Mouse (Mus musculus): Measurements from ENCODE around the gene Alox12. TPM values are rescaled to one million over a fixed set of nuclear protein-coding genes. Genes with fewer than 3 reads are reported as not detected.

Alox12 gene
- total RNA-seq, 2 experiments from 2014 or later = 0.13 to 0.27 TPM

DNA sequence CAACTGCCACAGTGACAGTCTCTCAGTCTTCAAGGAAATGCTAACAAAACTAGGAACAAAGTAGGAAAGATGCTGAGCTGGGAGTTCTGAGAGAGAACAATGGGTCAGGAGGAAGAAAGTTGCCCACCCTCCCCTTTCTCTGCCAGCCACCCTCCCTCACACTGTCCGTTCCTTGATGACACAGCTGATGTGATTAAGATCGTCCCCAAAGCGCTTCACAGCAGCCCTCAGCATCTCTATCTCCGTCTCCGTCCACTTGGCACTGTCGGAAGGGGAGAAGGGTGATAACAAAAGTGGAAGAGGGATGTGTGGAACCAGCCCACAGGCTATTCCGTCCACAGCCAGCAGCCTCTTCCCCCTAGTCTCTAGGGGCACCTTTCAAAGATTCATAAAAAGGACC lies 18.4 kb downstream of the Alox12 start:
- no peak for DNase-seq (ENCODE audit: low spot score in 2 of 2)
- Histone ChIP-seq H3K4me3 (peak overlapping the region; percentile 67), H3K27ac (peak overlapping the region; percentile 95)
- TF ChIP-seq CTCF (conservative IDR thresholded peaks at IDR 0.05) = no peak

DNA sequence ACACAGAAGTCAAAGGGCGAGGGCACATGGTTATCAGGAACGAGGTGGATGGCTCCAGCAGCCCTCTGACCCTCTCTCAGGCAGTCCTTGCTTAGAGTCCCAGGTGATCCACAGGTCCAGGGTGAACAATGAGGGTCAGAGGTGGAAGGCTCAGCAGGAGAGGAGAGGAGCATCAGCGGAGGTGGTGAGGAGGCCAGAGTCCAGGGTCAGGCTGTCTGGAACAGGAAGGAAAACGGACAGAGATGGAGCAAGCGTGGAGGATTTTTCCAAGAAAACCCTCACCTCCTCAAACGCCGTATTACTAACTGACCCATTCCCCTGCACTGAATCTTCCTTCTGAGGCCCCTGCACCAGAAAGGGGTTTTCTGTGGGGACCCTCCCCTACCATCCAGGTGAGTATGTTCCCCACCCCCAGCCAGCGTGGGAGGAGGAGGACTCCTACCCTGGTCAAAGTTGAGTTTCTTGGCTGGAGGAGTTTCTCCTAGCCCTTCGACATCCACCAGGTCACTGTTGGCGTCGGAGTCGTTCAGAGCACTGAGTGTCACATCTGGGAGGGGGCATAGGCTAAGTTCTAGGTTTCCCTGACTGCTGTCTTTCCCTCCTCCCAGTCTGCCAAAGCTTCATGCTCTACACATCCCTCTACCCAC lies 19.8 kb downstream of the Alox12 start:
- Histone ChIP-seq H3K4me3 (no peak overlapping the region), H3K27ac (0 out of 2 replicates have a peak overlapping the region, but pooled peaks have one; percentile 2)
- no peak for TF ChIP-seq CTCF (conservative IDR thresholded peaks at IDR 0.05)
- no peak for DNase-seq (ENCODE audit: low spot score in 2 of 2)

DNA sequence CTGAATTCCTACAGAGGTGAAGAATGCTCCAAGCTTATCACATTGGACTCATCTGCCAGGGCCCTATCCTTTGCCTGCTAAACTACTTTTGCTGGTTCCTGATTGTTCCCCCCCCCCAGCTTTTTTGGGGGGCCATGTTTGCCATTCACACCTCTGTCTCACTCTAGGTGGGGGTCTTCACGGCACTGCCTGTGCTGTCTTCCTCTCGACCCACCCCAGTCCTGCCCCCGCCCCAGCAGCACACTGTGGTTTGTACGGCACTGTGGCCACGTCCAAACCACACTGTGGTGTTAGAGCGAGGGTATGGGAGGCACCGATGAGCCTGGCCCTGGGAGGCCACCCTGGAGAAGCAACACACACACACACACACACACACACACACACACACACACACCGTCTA lies 20.7 kb downstream of the Alox12 start:
- H3K27ac ChIP-seq = no peak overlapping the region
- no peak overlapping the region for H3K4me3 ChIP-seq
- no peak for TF ChIP-seq CTCF (conservative IDR thresholded peaks at IDR 0.05)

DNA sequence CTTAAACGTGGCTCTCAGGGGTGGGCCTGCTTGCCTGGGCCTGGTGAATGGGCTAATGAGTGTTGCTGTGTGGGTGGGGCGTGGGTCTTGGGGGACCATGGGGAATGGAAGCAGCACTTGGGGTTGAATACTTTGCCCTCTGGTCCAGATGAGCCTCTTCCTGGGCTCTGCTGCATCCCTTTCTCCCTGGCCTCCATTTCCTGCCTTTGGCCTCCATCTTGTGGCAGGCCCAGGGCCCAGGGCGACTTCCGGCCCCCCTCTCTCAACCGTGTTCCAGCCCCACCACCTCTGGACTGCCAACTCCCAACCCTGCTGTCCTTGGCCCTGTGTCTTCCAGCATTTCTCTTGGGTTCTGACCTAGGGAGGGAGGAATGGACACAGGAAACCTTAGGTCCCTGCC lies 21.1 kb downstream of the Alox12 start:
- Histone ChIP-seq H3K27ac (peak overlapping the region; percentile 48; the same call in 1 of the 2 replicates), H3K4me3 (no peak overlapping the region; the same call in 1 of the 2 replicates)
- no peak for DNase-seq (ENCODE audit: low spot score in 2 of 2)
- TF ChIP-seq CTCF (conservative IDR thresholded peaks at IDR 0.05) = no peak

More for the DNA sequence above, 20.7 kb downstream of the Alox12 start:
- no peak for DNase-seq (ENCODE audit: low spot score in 2 of 2)

DNA sequence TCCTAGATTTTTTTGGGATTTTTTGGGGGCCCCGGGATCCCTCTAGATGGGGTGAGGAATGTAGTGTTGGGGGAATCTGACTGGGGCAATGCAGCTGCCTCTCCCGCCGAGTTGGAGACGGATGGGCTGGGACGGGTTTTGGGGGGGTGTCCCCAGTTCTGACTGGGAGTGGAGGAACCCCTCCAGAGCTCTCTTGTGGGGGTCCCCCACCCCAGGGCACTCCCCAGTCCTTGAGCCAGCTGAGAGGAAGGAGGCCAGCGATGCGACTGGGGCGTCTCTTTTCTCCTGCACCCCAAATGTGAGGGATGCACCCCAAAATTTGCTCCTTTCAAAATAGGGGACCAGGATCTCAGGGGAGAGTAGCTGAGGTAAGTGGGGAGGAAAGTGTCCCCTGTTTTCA lies 22.1 kb downstream of the Alox12 start:
- TF ChIP-seq CTCF (conservative IDR thresholded peaks at IDR 0.05) = no peak
- no peak for DNase-seq (ENCODE audit: low spot score in 2 of 2)
- peak overlapping the region; percentile 76 for H3K4me3 ChIP-seq
- H3K27ac ChIP-seq = peak overlapping the region; percentile 92

DNA sequence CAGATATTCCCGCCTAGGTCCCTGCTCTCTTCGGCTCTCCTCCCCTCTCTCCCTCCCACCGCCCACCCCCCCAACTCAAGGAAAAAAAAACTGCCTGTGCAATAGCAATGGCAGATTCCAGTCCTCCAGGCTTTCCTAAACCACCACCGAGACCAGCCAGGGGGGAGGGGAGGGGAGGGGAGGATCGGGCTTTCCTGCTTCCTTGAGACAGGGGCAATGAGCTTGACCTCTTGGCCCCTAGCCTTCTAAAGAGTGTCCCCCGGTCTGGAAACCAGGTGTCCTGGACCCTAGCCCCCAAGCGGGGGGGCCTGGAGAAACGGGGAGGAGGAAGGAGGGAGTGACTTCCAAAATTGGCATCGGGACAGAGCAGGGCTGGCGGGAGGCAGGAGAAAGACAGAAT lies 22.6 kb downstream of the Alox12 start:
- TF ChIP-seq CTCF (conservative IDR thresholded peaks at IDR 0.05) = no peak
- DNase-seq (ENCODE audit: low spot score in 2 of 2) = no peak
- Histone ChIP-seq H3K4me3 (peak overlapping the region; percentile 76), H3K27ac (peak overlapping the region; percentile 92)

DNA sequence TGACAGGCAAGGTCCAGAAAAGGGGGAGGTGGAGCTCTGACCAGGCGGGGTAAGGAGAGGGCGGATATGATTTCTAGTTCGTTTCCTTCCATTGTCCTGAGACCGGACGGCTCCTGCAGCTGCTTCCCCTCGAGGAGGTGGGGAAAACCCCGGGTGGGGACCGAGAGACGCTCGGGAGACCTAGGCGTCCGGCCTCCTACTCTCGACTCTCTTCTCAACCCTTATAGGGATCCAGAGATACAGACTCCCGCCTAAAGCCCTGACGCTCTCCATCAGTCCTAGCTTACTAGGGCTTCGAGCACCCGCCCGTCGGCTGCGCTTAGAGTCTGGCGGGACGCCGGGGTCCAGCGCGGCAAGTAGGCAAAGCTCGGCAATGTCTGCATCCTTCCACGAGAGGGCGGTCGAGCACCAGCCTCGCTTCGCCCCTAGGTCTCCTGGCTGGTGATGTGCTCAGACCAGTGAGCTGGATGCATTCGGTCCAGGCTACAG lies 24.9 kb downstream of the Alox12 start:
- TF ChIP-seq CTCF (conservative IDR thresholded peaks at IDR 0.05) = peak; percentile 100
- peak overlapping the region; percentile 76 for H3K27ac ChIP-seq
- H3K4me3 ChIP-seq = peak overlapping the region; percentile 48
- peak; percentile 71 to 78 for DNase-seq (ENCODE audit: low spot score in 2 of 2)

DNA sequence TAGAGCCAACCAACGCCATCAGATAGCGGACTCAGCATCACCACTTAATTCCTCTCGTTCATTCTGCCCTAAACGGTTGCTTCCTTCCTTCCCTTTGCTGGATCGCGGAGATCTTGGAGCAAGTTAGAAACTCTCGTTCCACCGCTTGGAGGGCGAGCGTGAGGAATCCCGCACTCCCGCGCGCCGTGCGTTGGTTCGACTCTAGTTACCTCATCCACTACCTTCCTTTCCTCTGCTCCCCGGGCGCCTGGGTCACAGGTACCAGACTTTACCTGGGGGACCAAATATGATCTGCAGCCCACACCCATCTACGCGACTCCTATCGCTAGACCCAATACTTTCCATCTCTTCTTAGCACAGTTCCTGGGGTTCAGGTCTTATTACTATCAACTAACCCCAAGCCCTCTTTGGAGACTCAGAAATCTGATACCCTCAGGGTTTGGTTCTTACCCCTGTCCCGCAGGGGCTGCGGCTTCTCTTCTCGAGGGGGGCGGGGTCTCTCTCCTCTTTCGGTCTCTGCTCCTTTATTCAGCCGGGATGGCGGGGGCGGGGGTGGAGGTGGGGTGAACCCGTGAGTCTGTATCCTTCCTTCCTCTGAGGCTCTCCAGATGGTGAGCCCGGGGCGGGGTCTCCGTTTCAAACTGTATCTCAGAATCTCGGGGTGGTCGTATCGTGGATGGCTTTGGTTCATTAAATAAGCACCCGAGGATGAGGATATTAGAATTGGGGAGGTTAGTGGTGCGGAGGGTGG lies 25.7 kb downstream of the Alox12 start, which contains the start of gene Bcl6b:
Gene Bcl6b, minus strand, starts transcription at position 539 of the 751 bp plus-strand sequence.
- no peak for TF ChIP-seq CTCF (conservative IDR thresholded peaks at IDR 0.05)
- Histone ChIP-seq H3K27ac (peak within 1 kb of the TSS; percentile 76), H3K4me3 (peak within 1 kb of the TSS; percentile 48)
- DNase-seq (ENCODE audit: low spot score in 2 of 2) = no peak

DNA sequence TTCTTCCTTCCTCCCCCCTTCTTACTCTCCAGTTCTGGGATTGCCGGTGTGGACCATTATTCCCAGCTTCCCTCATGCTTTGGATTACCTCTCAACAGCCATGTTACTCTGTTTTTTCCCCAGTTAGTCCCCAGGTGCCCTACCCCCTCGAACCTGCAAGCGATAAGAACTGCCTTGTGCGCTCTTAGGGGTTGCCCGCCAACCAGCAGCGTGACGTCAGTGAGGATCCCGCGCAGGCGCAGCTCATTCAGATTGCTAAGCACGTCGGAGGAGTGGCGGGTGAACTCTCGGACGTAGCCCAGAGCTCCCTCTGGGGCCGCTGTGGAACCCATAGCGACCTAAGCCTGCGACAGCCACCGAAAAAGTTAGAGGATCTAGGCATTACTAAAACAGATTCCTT lies 26.3 kb downstream of the Alox12 start:
- H3K27ac ChIP-seq = peak overlapping the region; percentile 56

DNA sequence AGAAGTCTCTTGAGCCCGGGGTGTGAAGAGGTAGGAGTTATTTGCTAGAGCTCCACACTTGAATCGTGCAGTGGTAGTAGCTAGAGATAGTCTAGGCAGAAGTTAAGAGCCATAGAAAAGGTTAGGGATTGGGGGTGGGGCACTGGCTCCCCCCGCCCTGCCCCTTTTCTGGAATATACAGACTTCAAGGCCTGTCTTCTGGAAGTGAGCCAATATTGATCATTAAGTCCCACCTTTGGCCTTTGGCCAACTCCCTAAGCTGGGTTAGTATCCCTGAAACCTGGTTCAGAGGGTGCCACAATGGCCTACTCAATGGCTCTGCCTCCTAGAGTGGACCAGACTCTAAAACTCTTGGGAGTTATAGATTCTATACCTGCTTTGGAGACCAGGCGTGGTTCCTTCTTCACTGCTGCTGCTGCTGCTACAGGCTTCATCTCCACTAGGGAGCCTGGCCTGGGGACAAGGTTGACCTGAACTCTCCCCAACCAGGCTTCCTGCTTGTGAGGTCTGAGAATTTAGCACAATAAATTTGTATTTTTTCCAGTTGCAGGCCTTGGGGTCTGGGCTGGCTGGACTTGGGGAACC lies 27.4 kb downstream of the Alox12 start:
- Histone ChIP-seq H3K27ac (no peak overlapping the region), H3K4me3 (no peak overlapping the region)
- DNase-seq (ENCODE audit: low spot score in 2 of 2) = no peak
- no peak for TF ChIP-seq CTCF (conservative IDR thresholded peaks at IDR 0.05)

More for the DNA sequence above, 26.3 kb downstream of the Alox12 start:
- TF ChIP-seq CTCF (conservative IDR thresholded peaks at IDR 0.05) = peak; percentile 13; the same call in 1 of the 2 replicates
- H3K4me3 ChIP-seq = peak overlapping the region; percentile 48
- DNase-seq (ENCODE audit: low spot score in 2 of 2) = peak; percentile 74 to 78

DNA sequence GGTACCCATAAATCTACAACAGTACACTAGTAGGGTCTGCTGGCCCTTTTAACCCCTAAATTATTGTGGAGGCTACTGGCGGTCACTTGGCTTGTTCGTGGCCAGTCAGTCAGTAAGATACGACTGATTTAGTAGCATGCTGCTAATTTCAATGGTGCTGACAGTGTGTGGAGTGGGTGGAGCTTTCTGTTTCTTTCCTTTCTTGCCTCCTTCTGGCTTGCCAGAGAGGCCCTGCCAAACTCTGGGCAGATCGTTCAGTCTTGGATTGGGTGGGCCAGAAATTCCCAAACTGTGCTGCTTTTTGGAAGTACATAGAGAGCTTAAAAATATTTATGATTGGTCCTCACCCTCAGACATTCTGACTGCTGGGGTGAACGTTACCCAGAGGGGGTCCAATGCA lies 28.0 kb downstream of the Alox12 start:
- no peak for TF ChIP-seq CTCF (conservative IDR thresholded peaks at IDR 0.05)
- DNase-seq (ENCODE audit: low spot score in 2 of 2) = no peak
- Histone ChIP-seq H3K4me3 (no peak overlapping the region; the same call in 1 of the 2 replicates), H3K27ac (no peak overlapping the region)

DNA sequence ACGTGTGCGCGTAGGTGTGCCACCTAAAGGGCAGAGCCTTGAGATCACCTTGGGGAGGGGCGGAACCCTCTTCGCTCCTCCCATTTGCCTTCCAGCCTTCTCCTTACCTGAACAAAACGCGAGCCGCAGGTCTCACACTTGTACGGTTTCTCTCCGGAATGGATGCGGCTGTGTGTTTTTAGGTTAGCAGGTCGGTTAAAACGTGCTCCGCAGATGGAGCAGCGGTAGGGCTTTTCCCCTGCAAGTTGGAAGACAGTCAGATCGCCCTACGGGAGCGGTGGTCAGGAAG lies 28.6 kb downstream of the Alox12 start:
- Histone ChIP-seq H3K4me3 (peak overlapping the region; percentile 27; the same call in 1 of the 2 replicates), H3K27ac (no peak overlapping the region)
- TF ChIP-seq CTCF (conservative IDR thresholded peaks at IDR 0.05) = no peak
- DNase-seq (ENCODE audit: low spot score in 2 of 2) = no peak
